Mouse (Mus musculus) intestine, embryonic 15.5 days (tissue): ENCODE measurements around the gene Fnip1. TPM values are rescaled to one million over a fixed set of nuclear protein-coding genes. Genes with fewer than 3 reads are reported as not detected.

Source experiments
- ATAC-seq: fragments of 200-750 bp; cut with Nextera tagmentation; 2 replicates; pipeline ENCODE4 v1.8.0; 2017; ENCODE audit warnings: moderate TSS enrichment, moderate library complexity
- H3K27ac ChIP-seq: fragments of 300-500 bp; sonication (generic); 2 replicates; pipeline ENCODE4 v1.5.1; 2015; ENCODE audit warnings: mild to moderate bottlenecking, inconsistent platforms
- H3K27me3 ChIP-seq: fragments of 300-500 bp; sonication (generic); replicated peaks from 2 replicates; pipeline ENCODE4 v1.6.1; 2015; ENCODE audit warnings: inconsistent platforms
- H3K36me3 ChIP-seq: fragments of 300-500 bp; sonication (generic); 2 replicates; pipeline ENCODE4 v1.6.1; 2015; ENCODE audit warnings: inconsistent platforms
- H3K4me1 ChIP-seq: fragments of 300-500 bp; sonication (generic); replicated peaks from 2 replicates; pipeline ENCODE4 v1.6.1; 2015; ENCODE audit warnings: inconsistent platforms
- H3K4me2 ChIP-seq: fragments of 300-500 bp; sonication (generic); replicated peaks from 2 replicates; pipeline ENCODE4 v1.6.1; 2015; ENCODE audit warnings: mild to moderate bottlenecking, inconsistent platforms
- H3K4me3 ChIP-seq: fragments of 300-500 bp; sonication (generic); replicated peaks from 2 replicates; pipeline ENCODE4 v1.5.1; 2015; ENCODE audit warnings: inconsistent platforms
- H3K9ac ChIP-seq: fragments of 300-500 bp; sonication (generic); 2 replicates; pipeline ENCODE4 v1.6.1; 2015; ENCODE audit warnings: inconsistent platforms
- H3K9me3 ChIP-seq: fragments of 300-500 bp; sonication (generic); 2 replicates; pipeline ENCODE4 v1.6.1; 2016; ENCODE audit warnings: inconsistent platforms
- WGBS: fragments of 180-500 bp; shearing (Covaris S2); methylation state at CpG from one replicate; pipeline ENCODE4 v1.1.7; 2015; 5-methylcytosine and 5-hydroxymethylcytosine counted together
- polyA plus RNA-seq: library from polyadenylated mRNA; unstranded; fragments of >200 nt; fragmentation: Nextera tagmentation; extraction: Ambion mirVana; gene quantifications from 2 replicates; pipeline ENCODE4 v1.2.1, GENCODE M21; 2015

Gene Fnip1
- polyA plus RNA-seq, 1 experiment from 2014 or later = 10.6 TPM

GRCm38 (mm10) chr11:54472231-54472630 lies 34.2 kb downstream of the Fnip1 start:
- H3K4me3 ChIP-seq = no peak overlapping the region
- no peak for ATAC-seq
- H3K27me3 ChIP-seq = no peaks in the 10 kb centered on the region
- 92% methylated on average over 4 of the region's 4 CpGs for WGBS
- H3K9me3 ChIP-seq = no peaks in the 10 kb centered on the region
- H3K36me3 ChIP-seq = peaks cover 7% of the 10 kb centered on the region; the same call in 1 of the 2 replicates
- no peak overlapping the region for H3K27ac ChIP-seq
- 0 out of 2 replicates have a peak, but pooled peaks cover 3% of the 10 kb centered on the region for H3K4me1 ChIP-seq
- H3K9ac ChIP-seq = no peak overlapping the region
- no peak overlapping the region for H3K4me2 ChIP-seq

DNA sequence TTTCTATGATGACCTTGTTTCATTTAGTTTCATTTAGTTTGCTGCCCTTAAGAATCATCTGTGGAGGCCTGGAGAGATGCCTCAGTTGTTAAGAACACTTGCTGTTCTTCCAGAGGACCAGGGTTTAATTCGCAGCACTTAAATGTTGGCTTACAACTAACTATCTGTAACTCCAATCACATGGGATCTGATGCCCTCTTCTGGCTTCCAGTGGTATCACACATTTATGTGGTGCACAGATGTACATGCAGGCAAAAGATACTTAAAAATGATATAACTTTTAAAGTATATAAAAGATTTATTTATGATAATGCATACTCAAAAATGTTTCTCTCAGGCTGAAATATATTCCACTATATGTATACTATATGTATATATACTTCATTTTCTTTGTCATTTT lies 40.4 kb downstream of the Fnip1 start:
- H3K27me3 ChIP-seq = no peaks in the 10 kb centered on the region
- H3K4me3 ChIP-seq = no peak overlapping the region
- no peaks in the 10 kb centered on the region for H3K9me3 ChIP-seq
- ATAC-seq = no peak
- no peak overlapping the region for H3K4me2 ChIP-seq
- no peaks in the 10 kb centered on the region for H3K36me3 ChIP-seq
- H3K4me1 ChIP-seq = no peaks in the 10 kb centered on the region
- H3K9ac ChIP-seq = no peak overlapping the region
- H3K27ac ChIP-seq = no peak overlapping the region
- WGBS = 83% methylated on average over 1 of the region's 1 CpGs

GRCm38 (mm10) chr11:54486041-54486440 lies 48.0 kb downstream of the Fnip1 start:
- H3K9ac ChIP-seq = no peak overlapping the region
- no peaks in the 10 kb centered on the region for H3K4me1 ChIP-seq
- H3K27me3 ChIP-seq = no peaks in the 10 kb centered on the region
- no peak for ATAC-seq
- no peaks in the 10 kb centered on the region for H3K9me3 ChIP-seq
- no peak overlapping the region for H3K27ac ChIP-seq
- no peaks in the 10 kb centered on the region for H3K36me3 ChIP-seq
- H3K4me3 ChIP-seq = no peak overlapping the region
- no peak overlapping the region for H3K4me2 ChIP-seq
- WGBS = 94% methylated on average over 3 of the region's 3 CpGs

- Histone ChIP-seq H3K9ac (no peak overlapping the region), H3K27ac (no peak overlapping the region), H3K4me1 (no peaks in the 10 kb centered on the region), H3K9me3 (no peaks in the 10 kb centered on the region), H3K27me3 (no peaks in the 10 kb centered on the region), H3K4me3 (no peak overlapping the region), H3K36me3 (no peaks in the 10 kb centered on the region; the same call in 1 of the 2 replicates), H3K4me2 (no peak overlapping the region)
- 93% methylated on average over 1 of the region's 1 CpGs for WGBS
- no peak for ATAC-seq
These were observed 54.1 kb downstream of the Fnip1 start for GRCm38 (mm10) chr11:54491946-54492558.

GRCm38 (mm10) chr11:54492559-54492958 lies 54.6 kb downstream of the Fnip1 start:
- Histone ChIP-seq H3K9me3 (no peaks in the 10 kb centered on the region), H3K4me2 (no peak overlapping the region), H3K27ac (no peak overlapping the region), H3K27me3 (no peaks in the 10 kb centered on the region), H3K36me3 (no peaks in the 10 kb centered on the region; the same call in 1 of the 2 replicates), H3K4me3 (no peak overlapping the region), H3K9ac (no peak overlapping the region), H3K4me1 (no peaks in the 10 kb centered on the region)
- WGBS = 79% methylated on average over 4 of the region's 4 CpGs
- no peak for ATAC-seq

DNA sequence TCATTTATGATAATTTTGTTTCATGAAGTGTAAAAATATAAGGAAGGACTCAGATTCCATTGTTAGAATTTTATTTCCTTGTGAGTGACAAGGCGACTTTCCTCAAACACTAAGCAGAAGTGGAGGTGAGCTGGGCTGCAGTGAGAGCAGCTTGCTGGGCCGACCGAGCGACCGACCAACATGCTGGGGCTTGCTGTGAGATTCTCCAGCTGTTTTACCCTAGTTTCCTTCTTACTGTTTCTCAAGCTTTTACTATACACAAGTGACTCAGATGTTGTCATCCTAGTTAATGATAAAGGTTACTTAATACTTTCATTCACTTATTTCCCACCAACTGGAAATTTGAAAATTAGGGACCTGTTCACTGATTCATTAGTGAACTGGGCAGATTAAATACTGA lies 61.8 kb downstream of the Fnip1 start:
- Histone ChIP-seq H3K4me1 (no peaks in the 10 kb centered on the region), H3K27me3 (no peaks in the 10 kb centered on the region), H3K4me3 (no peak overlapping the region), H3K36me3 (no peaks in the 10 kb centered on the region; the same call in 1 of the 2 replicates), H3K9me3 (no peaks in the 10 kb centered on the region), H3K4me2 (no peak overlapping the region), H3K27ac (no peak overlapping the region), H3K9ac (no peak overlapping the region)
- ATAC-seq = no peak
- 55% methylated on average over 5 of the region's 5 CpGs for WGBS

DNA sequence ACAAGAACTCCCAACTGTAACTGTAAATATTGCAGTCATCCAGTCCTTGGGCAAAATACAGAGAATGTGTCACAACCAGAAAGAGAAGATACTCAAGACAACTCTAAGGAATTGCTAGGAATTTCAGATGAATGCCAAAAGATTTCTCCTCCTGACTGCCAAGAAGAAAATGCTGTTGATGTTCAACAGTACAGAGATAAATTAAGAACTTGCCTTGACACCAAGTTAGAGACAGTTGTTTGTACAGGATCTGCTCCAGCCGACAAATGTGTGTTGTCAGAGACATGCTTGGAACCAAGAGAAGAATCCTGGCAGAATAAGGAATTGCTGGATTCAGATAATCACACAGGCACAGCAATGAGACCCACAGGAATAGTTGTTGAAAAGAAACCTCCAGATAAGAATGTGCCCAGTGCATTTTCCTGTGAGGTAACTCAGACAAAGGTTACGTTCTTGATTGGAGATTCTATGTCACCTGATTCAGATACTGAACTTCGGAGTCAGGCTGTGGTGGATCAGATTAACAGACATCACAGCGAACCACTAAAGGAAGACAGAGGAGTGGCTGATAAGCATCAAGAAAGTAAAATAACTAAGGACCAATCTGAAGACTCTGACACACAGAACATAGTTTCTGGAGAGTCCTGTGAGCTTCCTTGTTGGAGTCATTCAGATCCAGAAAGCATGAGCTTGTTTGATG lies 64.7 kb downstream of the Fnip1 start:
- Histone ChIP-seq H3K4me3 (no peak overlapping the region), H3K9ac (no peak overlapping the region), H3K9me3 (no peaks in the 10 kb centered on the region), H3K4me2 (no peak overlapping the region), H3K27ac (no peak overlapping the region), H3K36me3 (no peaks in the 10 kb centered on the region; the same call in 1 of the 2 replicates), H3K27me3 (no peaks in the 10 kb centered on the region), H3K4me1 (no peaks in the 10 kb centered on the region)
- WGBS = 78% methylated on average over 4 of the region's 4 CpGs
- ATAC-seq = no peak

GRCm38 (mm10) chr11:54513584-54513983 lies 75.6 kb downstream of the Fnip1 start:
- Histone ChIP-seq H3K27me3 (no peaks in the 10 kb centered on the region), H3K36me3 (no peaks in the 10 kb centered on the region), H3K4me3 (no peak overlapping the region), H3K4me2 (no peak overlapping the region), H3K9me3 (no peaks in the 10 kb centered on the region), H3K27ac (no peak overlapping the region), H3K4me1 (no peaks in the 10 kb centered on the region), H3K9ac (no peak overlapping the region)
- ATAC-seq = no peak

DNA sequence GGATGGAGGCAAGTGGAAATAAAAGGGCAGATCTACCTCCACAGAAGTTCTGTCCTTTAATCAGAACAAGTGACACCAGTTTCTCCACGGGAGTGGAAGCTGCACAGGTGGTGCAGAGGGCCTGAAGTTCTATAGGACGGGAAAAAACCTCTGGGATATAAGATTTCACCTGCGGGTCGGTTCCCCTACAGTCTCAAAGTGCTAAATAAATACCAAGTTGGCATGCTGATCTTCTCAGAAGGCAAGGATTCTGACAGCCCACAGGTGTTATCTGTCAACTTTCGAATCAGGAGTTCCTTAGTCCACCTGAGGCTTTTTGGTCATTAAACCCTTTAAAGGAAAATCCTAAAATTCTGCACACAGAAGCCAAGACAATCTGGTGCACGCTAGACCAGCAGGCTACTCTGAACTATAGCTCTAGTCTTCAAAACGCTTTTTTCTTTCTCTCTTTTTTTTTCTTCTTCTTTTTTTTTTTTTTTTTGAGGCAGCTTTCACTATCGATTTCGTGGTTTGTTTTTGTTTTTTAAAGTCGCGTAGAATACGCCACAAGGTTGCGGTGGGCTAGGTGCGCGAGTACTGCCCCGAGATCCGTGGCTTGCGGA lies 84.0 kb downstream of the Fnip1 start:
- Histone ChIP-seq H3K9ac (peak overlapping the region; percentile 58), H3K9me3 (no peaks in the 10 kb centered on the region), H3K36me3 (no peaks in the 10 kb centered on the region), H3K27me3 (no peaks in the 10 kb centered on the region), H3K27ac (peak overlapping the region; percentile 96), H3K4me1 (peaks cover 3% of the 10 kb centered on the region; the same call in 1 of the 2 replicates), H3K4me2 (peak overlapping the region; percentile 64), H3K4me3 (peak overlapping the region; percentile 77)
- no peak for ATAC-seq
- WGBS = under 1% methylated on average over 18 of the region's 18 CpGs

DNA sequence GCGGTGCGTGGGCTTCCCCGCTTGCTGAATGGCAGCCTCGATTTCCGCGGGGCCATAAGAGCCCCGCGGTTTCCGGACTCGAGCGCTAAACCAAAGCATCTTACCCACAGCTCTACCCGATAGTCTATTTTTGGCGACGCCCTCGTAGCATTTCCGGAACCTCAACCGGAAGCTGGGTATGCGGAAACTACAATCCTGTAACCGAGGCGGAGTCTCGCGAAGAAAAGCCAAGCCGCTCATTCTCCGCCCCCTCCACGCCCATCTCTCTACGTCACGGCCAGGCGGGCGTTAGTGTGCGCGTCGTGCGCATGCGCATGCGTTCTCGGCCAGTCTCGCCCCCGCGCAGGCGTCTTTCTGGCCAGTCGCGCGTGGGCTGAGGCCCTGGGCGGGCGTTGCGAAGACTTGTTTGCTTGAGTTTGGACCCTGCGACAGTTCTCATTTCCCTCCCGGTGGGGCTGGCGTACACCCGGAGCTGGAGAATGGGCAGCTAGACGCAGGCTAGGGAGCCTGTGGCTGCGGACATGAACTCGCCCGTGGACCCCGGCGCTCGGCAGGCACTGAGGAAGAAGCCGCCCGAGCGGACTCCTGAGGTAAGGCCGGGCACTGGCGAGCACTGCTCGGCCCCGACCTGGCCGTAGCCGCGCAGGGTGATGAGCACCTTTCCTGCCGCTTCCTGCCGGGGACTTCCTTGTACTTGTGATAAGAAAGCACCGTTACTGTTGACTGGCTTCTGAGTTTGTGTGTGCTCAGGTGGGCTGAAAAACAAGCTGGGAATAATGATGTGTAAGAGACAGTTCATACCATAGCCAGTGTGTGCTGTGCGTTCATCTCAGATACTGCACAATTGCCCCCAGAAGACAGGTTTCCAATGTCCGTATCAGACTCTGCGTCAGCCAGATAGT lies 84.8 kb downstream of the Fnip1 start, which contains the start of gene Rapgef6:
Rapgef6 (plus strand) TSS at position 319 of the 902 bp plus-strand sequence.
- peak within 1 kb of the TSS; percentile 64 for H3K4me2 ChIP-seq
- H3K4me3 ChIP-seq = peak within 1 kb of the TSS; percentile 77
- H3K4me1 ChIP-seq = peaks cover 3% of the 10 kb centered on the region; the same call in 1 of the 2 replicates
- ATAC-seq = peak; percentile 97
- peak within 1 kb of the TSS; percentile 84 for H3K9ac ChIP-seq
- H3K9me3 ChIP-seq = no peaks in the 10 kb centered on the region
- peak within 1 kb of the TSS; percentile 96 for H3K27ac ChIP-seq
- H3K27me3 ChIP-seq = no peaks in the 10 kb centered on the region
- H3K36me3 ChIP-seq = no peaks in the 10 kb centered on the region
- under 1% methylated on average over 73 of the region's 73 CpGs for WGBS

- peak overlapping the region; percentile 84 for H3K9ac ChIP-seq
These were observed 85.5 kb downstream of the Fnip1 start for GRCm38 (mm10) chr11:54523431-54524001.

More at GRCm38 (mm10) chr11:54523431-54524001, 85.5 kb downstream of the Fnip1 start:
- Histone ChIP-seq H3K4me1 (peaks cover 3% of the 10 kb centered on the region; the same call in 1 of the 2 replicates), H3K4me3 (peak overlapping the region; percentile 77), H3K27ac (peak overlapping the region; percentile 96), H3K4me2 (peak overlapping the region; percentile 58), H3K9me3 (no peaks in the 10 kb centered on the region), H3K27me3 (no peaks in the 10 kb centered on the region), H3K36me3 (no peaks in the 10 kb centered on the region)
- WGBS = 15% methylated on average over 10 of the region's 10 CpGs
- no peak for ATAC-seq
